Mouse (Mus musculus): ENCODE results near the gene Slc16a3. TPM values are rescaled to one million over a fixed set of nuclear protein-coding genes. Genes with fewer than 3 reads are reported as not detected.

Slc16a3 gene
- polyA plus RNA-seq, 1 experiment: 10.9 TPM

DNA sequence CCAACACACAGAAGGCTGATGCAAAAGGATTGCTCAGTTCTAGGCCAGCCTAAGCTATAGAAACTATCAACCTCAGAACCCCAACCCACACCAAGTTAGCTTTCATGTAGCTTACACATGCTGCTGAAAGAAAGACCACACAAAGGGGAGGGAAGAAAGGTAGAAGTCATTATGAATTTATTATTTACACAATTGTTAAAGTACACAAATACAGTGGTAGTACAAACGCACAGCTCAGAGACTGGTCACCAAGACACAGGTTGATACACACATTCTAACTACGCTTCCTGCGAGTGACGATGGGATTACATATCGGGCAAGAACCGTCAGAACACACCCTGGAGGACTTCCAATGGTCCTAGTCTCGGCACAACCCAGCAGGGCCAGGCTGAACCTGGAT, 13.3 kb downstream of the Slc16a3 start:
- TF ChIP-seq POLR2A (IDR thresholded peaks at IDR 0.05; ENCODE audit: borderline replicate concordance, extremely low read depth, insufficient read depth, insufficient read length, poor library complexity, severe bottlenecking): no peak
- TF ChIP-seq CTCF (IDR thresholded peaks at IDR 0.05; ENCODE audit: borderline replicate concordance, extremely low read depth, insufficient read depth, insufficient read length): no peak
- no peak for DNase-seq (ENCODE audit: low read depth)

DNA sequence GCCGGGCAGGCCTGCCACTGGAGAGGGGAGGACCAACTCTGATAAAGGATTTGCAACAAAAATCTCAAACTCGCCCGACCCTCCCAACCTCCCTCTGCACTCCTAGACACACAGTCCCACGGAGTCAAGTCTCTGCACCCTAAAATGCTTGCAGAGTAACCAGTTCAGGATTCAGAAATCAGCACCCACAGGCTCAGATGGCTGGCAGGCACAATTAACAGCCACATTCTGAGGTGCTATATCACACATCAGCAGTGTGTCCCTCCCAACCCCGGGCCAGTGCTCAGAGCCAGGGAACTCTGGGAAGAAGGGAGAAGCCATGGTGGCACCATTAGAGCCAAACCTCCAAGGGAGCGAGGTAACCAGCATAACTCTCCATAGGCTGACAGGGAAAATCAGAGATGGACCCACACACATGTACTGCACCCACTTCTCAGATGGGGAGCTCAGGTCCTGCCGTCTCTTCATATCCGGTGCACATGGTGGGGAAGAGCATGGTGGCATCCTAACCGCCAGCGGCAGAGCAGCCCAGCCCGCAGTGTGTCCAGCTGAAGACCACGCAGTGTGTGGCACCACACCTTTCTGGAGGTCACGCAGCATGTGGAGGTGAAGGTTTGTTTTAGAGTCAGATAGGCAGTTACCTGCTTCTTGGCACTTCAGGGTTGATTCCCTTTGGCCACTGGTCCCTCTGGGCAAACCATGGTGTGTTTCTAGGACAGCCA, 13.9 kb downstream of the Slc16a3 start:
- DNase-seq (ENCODE audit: low read depth): no peak
- TF ChIP-seq CTCF (IDR thresholded peaks at IDR 0.05; ENCODE audit: borderline replicate concordance, extremely low read depth, insufficient read depth, insufficient read length) (no peak), POLR2A (IDR thresholded peaks at IDR 0.05; ENCODE audit: borderline replicate concordance, extremely low read depth, insufficient read depth, insufficient read length, poor library complexity, severe bottlenecking) (no peak)

DNA sequence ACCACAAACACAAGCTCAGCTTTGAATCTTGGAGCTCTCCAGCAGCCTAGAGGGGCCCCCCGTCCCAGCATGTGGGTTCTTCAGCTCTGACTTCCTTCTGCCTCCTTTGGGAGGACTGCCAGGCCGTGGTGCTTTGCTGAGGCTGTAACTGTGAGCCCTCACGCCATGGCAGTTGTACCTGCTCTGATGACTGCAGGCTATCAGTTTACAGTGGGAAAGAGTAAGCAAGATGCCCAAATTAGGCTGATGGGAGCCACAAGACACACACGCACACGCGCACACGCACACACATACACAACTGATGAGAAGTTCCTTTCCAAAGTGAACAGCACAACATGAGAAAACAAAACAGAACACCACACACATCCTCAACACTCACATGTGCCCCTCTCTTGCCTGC, 14.6 kb downstream of the Slc16a3 start:
- no peak for TF ChIP-seq POLR2A (IDR thresholded peaks at IDR 0.05; ENCODE audit: borderline replicate concordance, extremely low read depth, insufficient read depth, insufficient read length, poor library complexity, severe bottlenecking)
- TF ChIP-seq CTCF (IDR thresholded peaks at IDR 0.05; ENCODE audit: borderline replicate concordance, extremely low read depth, insufficient read depth, insufficient read length): no peak
- no peak for DNase-seq (ENCODE audit: low read depth)

DNA sequence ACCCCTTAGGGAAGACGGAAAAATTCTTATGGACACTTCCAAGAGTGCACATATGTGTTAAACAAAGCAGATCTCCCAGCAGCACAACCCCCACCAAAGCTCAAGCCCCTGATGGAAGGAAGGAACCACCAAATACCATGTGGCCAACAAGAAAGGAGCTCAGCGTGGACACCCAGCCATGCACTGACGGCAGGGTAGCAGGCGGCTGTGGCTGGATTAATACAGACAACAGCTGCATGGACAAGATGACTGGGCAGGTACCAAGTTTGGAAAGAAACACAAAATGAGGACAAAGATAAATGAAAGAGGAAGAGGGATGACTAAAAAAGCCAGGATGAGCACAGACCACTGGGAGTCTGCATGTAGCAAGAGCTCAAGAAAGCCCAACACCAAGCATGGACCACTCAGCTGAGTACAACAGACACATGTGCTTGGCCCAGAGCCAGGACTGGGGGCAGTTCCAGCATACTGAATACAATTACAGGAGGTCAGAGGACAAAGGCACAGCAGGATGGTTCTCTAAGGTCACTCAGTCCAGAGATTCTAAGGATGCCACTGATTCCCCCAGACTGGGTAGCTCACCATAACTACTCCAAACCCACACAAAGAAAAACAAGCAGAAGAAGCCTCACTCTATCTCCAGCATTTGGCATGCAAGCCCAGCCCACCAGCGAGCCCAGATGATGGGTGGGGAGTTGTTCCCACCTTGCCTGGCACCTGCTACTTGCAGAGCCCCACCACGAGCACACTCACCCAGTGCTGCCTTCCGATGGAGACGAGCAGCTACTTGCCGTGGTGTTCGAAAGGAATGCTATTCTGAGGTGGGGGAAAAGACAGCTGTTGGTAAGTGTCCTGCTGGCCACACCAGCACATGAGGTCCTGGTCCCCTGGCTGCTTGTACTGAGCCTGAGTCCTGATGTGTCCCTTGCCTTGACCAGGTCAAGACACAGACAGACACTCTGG, 16.2 kb downstream of the Slc16a3 start:
- DNase-seq (ENCODE audit: low read depth): peak; percentile 25
- no peak for TF ChIP-seq CTCF (IDR thresholded peaks at IDR 0.05; ENCODE audit: borderline replicate concordance, extremely low read depth, insufficient read depth, insufficient read length)
- TF ChIP-seq POLR2A (IDR thresholded peaks at IDR 0.05; ENCODE audit: borderline replicate concordance, extremely low read depth, insufficient read depth, insufficient read length, poor library complexity, severe bottlenecking): no peak

DNA sequence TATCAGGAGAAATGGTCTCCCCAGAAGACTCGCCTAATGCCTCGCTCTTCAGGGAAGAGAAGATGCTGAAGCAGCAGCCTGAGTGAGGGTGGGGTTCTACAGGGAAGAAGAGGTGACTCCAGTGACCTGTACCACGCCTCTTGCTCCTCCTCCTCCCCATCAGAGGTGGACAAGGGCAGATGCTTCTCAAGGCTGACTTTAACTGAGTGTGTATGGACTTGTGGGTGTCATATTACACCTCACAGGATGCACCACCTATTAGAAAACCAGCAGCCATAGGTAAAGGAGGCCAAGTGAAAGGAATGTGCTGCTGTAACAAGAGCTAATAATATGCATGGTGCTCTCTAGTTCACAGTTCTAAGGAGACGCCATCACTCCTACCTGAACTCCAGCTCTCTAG, 17.3 kb downstream of the Slc16a3 start:
- DNase-seq (ENCODE audit: low read depth): no peak
- no peak for TF ChIP-seq POLR2A (IDR thresholded peaks at IDR 0.05; ENCODE audit: borderline replicate concordance, extremely low read depth, insufficient read depth, insufficient read length, poor library complexity, severe bottlenecking)
- no peak for TF ChIP-seq CTCF (IDR thresholded peaks at IDR 0.05; ENCODE audit: borderline replicate concordance, extremely low read depth, insufficient read depth, insufficient read length)

DNA sequence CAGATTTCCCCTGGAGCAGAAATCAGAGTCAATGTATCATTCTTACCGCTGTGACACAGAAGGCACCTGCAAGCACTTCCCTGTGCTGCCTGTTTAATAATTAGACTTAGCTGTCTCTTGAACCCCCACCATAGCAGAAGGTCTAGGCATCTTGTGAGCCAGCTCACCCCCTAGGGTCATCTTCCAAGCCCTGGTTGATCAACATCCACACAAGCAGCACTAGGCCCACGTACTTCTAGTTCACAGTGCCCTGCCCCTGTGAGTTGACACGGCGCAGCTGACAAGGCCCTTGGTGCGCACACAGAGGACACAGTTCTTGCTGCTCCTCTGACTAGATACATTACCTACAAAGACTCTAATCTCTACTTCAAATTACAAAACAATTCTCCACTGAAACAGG, 21.5 kb downstream of the Slc16a3 start:
- TF ChIP-seq POLR2A (IDR thresholded peaks at IDR 0.05; ENCODE audit: borderline replicate concordance, extremely low read depth, insufficient read depth, insufficient read length, poor library complexity, severe bottlenecking): no peak
- TF ChIP-seq CTCF (IDR thresholded peaks at IDR 0.05; ENCODE audit: borderline replicate concordance, extremely low read depth, insufficient read depth, insufficient read length): no peak
- DNase-seq (ENCODE audit: low read depth): no peak

DNA sequence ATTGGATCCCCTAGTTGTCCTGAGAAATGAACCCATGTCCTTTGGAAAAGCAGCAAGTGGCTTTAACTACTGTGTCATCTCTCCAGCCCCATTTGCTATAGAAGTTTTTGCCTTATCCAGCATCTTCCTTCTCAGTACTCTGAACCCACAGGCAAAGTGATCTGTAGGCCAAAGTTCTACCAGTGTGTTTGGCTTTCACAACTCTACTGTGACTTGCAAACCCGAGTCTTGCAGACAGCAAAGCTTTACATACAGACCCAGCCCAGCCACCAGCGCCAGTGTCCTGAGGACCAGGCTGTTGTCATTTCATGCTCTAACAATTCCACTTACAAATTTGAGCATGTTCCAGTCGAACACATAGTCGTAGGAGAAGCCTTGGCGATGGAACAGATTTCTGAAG, 23.0 kb downstream of the Slc16a3 start:
- no peak for DNase-seq (ENCODE audit: low read depth)
- no peak for TF ChIP-seq CTCF (IDR thresholded peaks at IDR 0.05; ENCODE audit: borderline replicate concordance, extremely low read depth, insufficient read depth, insufficient read length)
- no peak for TF ChIP-seq POLR2A (IDR thresholded peaks at IDR 0.05; ENCODE audit: borderline replicate concordance, extremely low read depth, insufficient read depth, insufficient read length, poor library complexity, severe bottlenecking)

DNA sequence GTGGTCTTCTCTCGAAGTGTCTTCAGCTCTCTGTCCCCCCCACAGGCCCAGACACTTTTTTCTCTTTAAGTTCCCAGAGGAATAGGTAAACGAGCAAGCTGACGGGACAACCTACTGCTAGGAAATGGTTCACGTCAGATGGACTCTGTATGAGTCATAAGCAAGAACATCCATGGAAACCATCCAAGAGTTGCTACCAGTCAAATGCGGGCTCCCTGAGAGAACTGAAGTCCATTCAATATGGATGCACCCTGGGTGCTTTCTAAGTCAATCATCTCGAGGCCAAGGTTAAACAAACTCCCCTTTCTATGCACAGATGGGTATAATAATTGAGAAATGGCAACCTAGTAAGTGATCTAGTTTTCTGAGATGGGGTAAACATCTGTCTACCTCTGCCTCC, 25.0 kb downstream of the Slc16a3 start:
- TF ChIP-seq CTCF (IDR thresholded peaks at IDR 0.05; ENCODE audit: borderline replicate concordance, extremely low read depth, insufficient read depth, insufficient read length) (no peak), POLR2A (IDR thresholded peaks at IDR 0.05; ENCODE audit: borderline replicate concordance, extremely low read depth, insufficient read depth, insufficient read length, poor library complexity, severe bottlenecking) (no peak)

DNA sequence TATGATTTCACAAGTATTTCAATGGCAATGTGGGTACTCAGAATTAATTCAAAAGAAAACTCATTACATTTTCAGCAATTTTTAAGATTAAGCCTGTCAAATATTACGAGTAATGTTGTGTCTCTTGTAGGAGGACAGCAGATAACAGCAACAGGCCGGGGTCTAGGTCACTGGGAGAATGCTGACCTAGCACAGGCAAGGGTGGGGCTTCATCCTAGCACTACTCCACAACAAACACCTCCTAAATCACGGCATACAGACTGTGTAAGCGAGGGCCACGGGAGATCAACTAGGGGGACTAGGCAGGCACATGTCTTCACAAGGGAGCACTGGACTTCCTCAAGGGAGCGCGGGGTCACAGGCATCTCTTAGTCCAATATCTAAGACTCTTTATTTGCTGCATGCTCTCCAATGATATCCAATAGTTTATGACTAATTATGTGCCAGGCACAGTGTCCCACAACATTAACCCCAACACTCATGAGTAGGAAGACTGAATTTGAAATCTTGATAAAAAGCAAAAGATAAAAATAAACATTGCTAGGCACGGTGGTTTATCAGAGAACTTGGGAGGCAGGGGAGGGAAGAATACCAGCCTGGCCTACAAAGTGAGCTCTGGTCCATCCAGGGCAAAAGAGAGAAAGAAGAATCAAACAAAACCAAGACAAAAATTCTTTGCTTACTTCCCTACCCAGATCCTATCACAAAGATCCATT, 31.6 kb downstream of the Slc16a3 start:
- no peak for DNase-seq (ENCODE audit: low read depth)
- no peak for TF ChIP-seq POLR2A (IDR thresholded peaks at IDR 0.05; ENCODE audit: borderline replicate concordance, extremely low read depth, insufficient read depth, insufficient read length, poor library complexity, severe bottlenecking)
- no peak for TF ChIP-seq CTCF (IDR thresholded peaks at IDR 0.05; ENCODE audit: borderline replicate concordance, extremely low read depth, insufficient read depth, insufficient read length)

More for the DNA sequence above, 25.0 kb downstream of the Slc16a3 start:
- no peak for DNase-seq (ENCODE audit: low read depth)

DNA sequence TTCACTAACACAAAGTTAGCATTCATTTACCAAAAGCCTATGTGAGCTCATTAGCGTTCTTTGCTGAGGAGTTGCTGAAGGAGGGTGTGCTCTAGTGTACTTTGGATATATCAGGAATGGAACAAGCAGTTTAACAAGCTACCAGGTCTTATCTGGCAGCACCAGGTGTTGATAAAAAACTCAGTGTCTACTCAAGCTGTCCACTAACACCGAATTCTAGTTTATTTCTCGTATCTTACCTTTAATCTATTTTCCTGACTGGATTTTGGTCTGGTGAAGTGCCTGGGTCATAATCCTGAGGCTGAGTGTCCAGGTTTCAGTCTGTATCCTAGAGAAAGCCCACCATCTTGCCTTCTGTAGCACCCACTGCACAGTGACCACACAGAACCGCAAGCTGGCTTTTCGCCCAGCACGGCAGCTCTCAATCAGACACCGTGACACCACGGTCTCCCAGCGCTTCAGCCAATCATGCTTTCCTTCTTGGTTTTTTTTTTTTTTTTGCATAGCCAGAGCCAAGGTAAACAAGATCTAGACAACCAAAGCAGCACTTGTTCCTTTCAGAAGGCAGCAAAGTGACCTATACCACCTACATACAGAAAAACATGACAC, 32.3 kb downstream of the Slc16a3 start:
- no peak for TF ChIP-seq POLR2A (IDR thresholded peaks at IDR 0.05; ENCODE audit: borderline replicate concordance, extremely low read depth, insufficient read depth, insufficient read length, poor library complexity, severe bottlenecking)
- TF ChIP-seq CTCF (IDR thresholded peaks at IDR 0.05; ENCODE audit: borderline replicate concordance, extremely low read depth, insufficient read depth, insufficient read length): no peak
- DNase-seq (ENCODE audit: low read depth): no peak
